Mouse (Mus musculus): ENCODE results near the gene Sf3a1. TPM values are rescaled to one million over a fixed set of nuclear protein-coding genes. Genes with fewer than 3 reads are reported as not detected.

Gene Sf3a1
- total RNA-seq, 2 experiments from 2014 or later = 56.6 to 56.9 TPM

- DNase-seq = no peak
Observed at GRCm38 (mm10) chr11:4218637-4219036, 58.5 kb downstream of the Sf3a1 start.

- peak; percentile 76 for DNase-seq
Observed at GRCm38 (mm10) chr11:4219317-4219751, 59.2 kb downstream of the Sf3a1 start.

GRCm38 (mm10) chr11:4219908-4220307, 59.8 kb downstream of the Sf3a1 start:
- DNase-seq = no peak

GRCm38 (mm10) chr11:4220443-4221400, 60.6 kb downstream of the Sf3a1 start:
- DNase-seq = peak; percentile 87

GRCm38 (mm10) chr11:4222046-4222950, 62.1 kb downstream of the Sf3a1 start:
- DNase-seq = no peak

- DNase-seq = no peak
Observed at GRCm38 (mm10) chr11:4223393-4224188, 63.4 kb downstream of the Sf3a1 start.

- DNase-seq = no peak
Observed at GRCm38 (mm10) chr11:4224223-4224622, 64.1 kb downstream of the Sf3a1 start.

GRCm38 (mm10) chr11:4226569-4227325, 66.6 kb downstream of the Sf3a1 start:
- no peak for DNase-seq

- DNase-seq = peak; percentile 42
Observed at GRCm38 (mm10) chr11:4228463-4228862, 68.3 kb downstream of the Sf3a1 start.

- no peak for DNase-seq
Observed at GRCm38 (mm10) chr11:4229841-4230240, 69.7 kb downstream of the Sf3a1 start.

- no peak for DNase-seq
Observed at GRCm38 (mm10) chr11:4231435-4231834, 71.3 kb downstream of the Sf3a1 start.

Small RNAs within 50 kb of the gene (microRNA-seq; reads per million reads assigned to microRNA genes)
- gene Mir3060 = 0.61 to 2.8 reads per million in 2 experiments

Other genes starting within 250 kb of the Sf3a1 start
- gene Slc35e4, start 245.7 kb upstream of the Sf3a1 start, total RNA-seq (2021) = 1 to 10 TPM; 3.6 to 4.0 TPM
- gene Tcn2, start 228.2 kb upstream of the Sf3a1 start, total RNA-seq (2021) = 10 to 100 TPM; 38.8 to 40.6 TPM
- 10 to 100 TPM; 41.0 to 42.0 TPM for gene Pes1, start 196.4 kb upstream of the Sf3a1 start, total RNA-seq (2021)
- not detected for gene 4930556J24Rik, start 183.6 kb upstream of the Sf3a1 start, total RNA-seq (2021)
- gene Gal3st1, start 176.7 kb upstream of the Sf3a1 start, total RNA-seq (2021) = under 1 TPM; 0.14 to 0.23 TPM
- not detected for gene Sec14l4, start 128.9 kb upstream of the Sf3a1 start, total RNA-seq (2021)
- not detected for gene Sec14l3, start 95.5 kb upstream of the Sf3a1 start, total RNA-seq (2021)
- gene Mtfp1, start 64.9 kb upstream of the Sf3a1 start, total RNA-seq (2021) = 10 to 100 TPM; 46.3 to 52.0 TPM
- 1 to 10 TPM in 1 of 2 experiments, under 1 TPM in 1; 0.91 to 1.1 TPM for gene Sec14l2, start 36.9 kb upstream of the Sf3a1 start, total RNA-seq (2021)
- 10 to 100 TPM; 17.5 to 18.3 TPM for gene Rnf215, start 25.1 kb upstream of the Sf3a1 start, total RNA-seq (2021)
- 1 to 10 TPM; 5.8 to 6.5 TPM for gene Ccdc157, start 57 bp upstream of the Sf3a1 start, total RNA-seq (2021)
- gene Tbc1d10a, start 26.4 kb downstream of the Sf3a1 start, total RNA-seq (2021) = 10 to 100 TPM; 10.9 to 11.8 TPM
- 1 to 10 TPM; 4.7 to 5.1 TPM for gene Castor1, start 57.9 kb downstream of the Sf3a1 start, total RNA-seq (2021)
- under 1 TPM in 1 of 2 experiments, not detected in 1; 0.14 TPM for gene Osm, start 76.1 kb downstream of the Sf3a1 start, total RNA-seq (2021)
- gene Lif, start 97.2 kb downstream of the Sf3a1 start, total RNA-seq (2021) = 1 to 10 TPM; 1.8 to 2.0 TPM

Data from heart, postnatal 4 days (tissue).